Mouse (Mus musculus) heart, embryonic 11.5 days (tissue): Measurements from ENCODE around the gene Crybb1. TPM values are rescaled to one million over a fixed set of nuclear protein-coding genes. Genes with fewer than 3 reads are reported as not detected.

Experiments
- ATAC-seq: fragments of 200-750 bp; cut with Nextera tagmentation; replicated peaks from 2 replicates; pipeline ENCODE4 v1.8.0; 2017; ENCODE audit warnings: moderate library complexity; ENCODE audit not compliant: insufficient number of reproducible peaks, low FRiP score, low TSS enrichment
- H3K27ac ChIP-seq: fragments of 300-500 bp; sonication (generic); 2 replicates; pipeline ENCODE4 v1.5.1; 2014; ENCODE audit warnings: mild to moderate bottlenecking, low read depth, low read length
- H3K27me3 ChIP-seq: fragments of 300-500 bp; sonication (generic); 2 replicates; pipeline ENCODE4 v1.6.1; 2014; ENCODE audit warnings: mild to moderate bottlenecking, low read length, mixed read lengths; ENCODE audit not compliant: control insufficient read depth, insufficient read depth
- H3K36me3 ChIP-seq: fragments of 300-500 bp; sonication (generic); 2 replicates; pipeline ENCODE4 v1.6.1; 2014; ENCODE audit warnings: mild to moderate bottlenecking, low read length, moderate library complexity, mixed read lengths; ENCODE audit not compliant: control insufficient read depth, insufficient read depth
- H3K4me1 ChIP-seq: fragments of 300-500 bp; sonication (generic); 2 replicates; pipeline ENCODE4 v1.6.1; 2014; ENCODE audit warnings: low read length; ENCODE audit not compliant: control insufficient read depth, insufficient read depth
- H3K4me2 ChIP-seq: fragments of 300-500 bp; sonication (generic); 2 replicates; pipeline ENCODE4 v1.6.1; 2014; ENCODE audit warnings: mild to moderate bottlenecking, moderate library complexity
- H3K4me3 ChIP-seq: fragments of 300-500 bp; sonication (generic); 2 replicates; pipeline ENCODE4 v1.5.1; 2014; ENCODE audit warnings: low read depth, low read length
- H3K9ac ChIP-seq: fragments of 300-500 bp; sonication (generic); 2 replicates; pipeline ENCODE4 v1.6.1; 2014; ENCODE audit warnings: mild to moderate bottlenecking, low read depth, low read length, moderate library complexity
- H3K9me3 ChIP-seq: fragments of 300-500 bp; sonication (generic); replicated peaks from 2 replicates; pipeline ENCODE4 v1.6.1; 2016; ENCODE audit warnings: low read length; ENCODE audit not compliant: control insufficient read depth
- WGBS: fragments of 180-500 bp; shearing (Covaris S2); extraction: QIAGEN DNeasy Blood & Tissue Kit; methylation state at CpG from one replicate; pipeline ENCODE4 v1.1.7; 2014; ENCODE audit not compliant: insufficient replicate concordance; 5-methylcytosine and 5-hydroxymethylcytosine counted together
- polyA plus RNA-seq: library from polyadenylated mRNA; unstranded; fragments of >200 nt; fragmentation: Nextera tagmentation; extraction: Ambion mirVana; gene quantifications from 2 replicates; pipeline ENCODE4 v1.2.1, GENCODE M21; 2014

The Crybb1 gene
- polyA plus RNA-seq, 1 experiment from 2014 or later, result not detected

GRCm38 (mm10) chr5:112282123-112282779, 26.6 kb downstream of the Crybb1 start:
- H3K27me3 ChIP-seq, result no peaks in the 10 kb centered on the region
- peaks cover 59% of the 10 kb centered on the region for H3K4me1 ChIP-seq
- WGBS, result 80% methylated on average over 6 of the region's 6 CpGs
- H3K9ac ChIP-seq, result no peak overlapping the region
- H3K9me3 ChIP-seq, result no peaks in the 10 kb centered on the region
- no peak for ATAC-seq
- no peak overlapping the region; the same call in 1 of the 2 replicates for H3K4me2 ChIP-seq
- H3K36me3 ChIP-seq, result no peaks in the 10 kb centered on the region
- 0 out of 2 replicates have a peak overlapping the region, but pooled peaks have one; percentile 50 for H3K27ac ChIP-seq
- H3K4me3 ChIP-seq, result no peak overlapping the region

- Histone ChIP-seq H3K4me1 (peaks cover 57% of the 10 kb centered on the region), H3K4me3 (no peak overlapping the region), H3K9ac (no peak overlapping the region), H3K9me3 (no peaks in the 10 kb centered on the region), H3K27me3 (no peaks in the 10 kb centered on the region), H3K36me3 (no peaks in the 10 kb centered on the region), H3K27ac (peak overlapping the region; percentile 50; the same call in 1 of the 2 replicates), H3K4me2 (no peak overlapping the region; the same call in 1 of the 2 replicates)
- 56% methylated on average over 9 of the region's 9 CpGs for WGBS
- no peak for ATAC-seq
These were observed 27.3 kb downstream of the Crybb1 start for GRCm38 (mm10) chr5:112282780-112283482.

DNA sequence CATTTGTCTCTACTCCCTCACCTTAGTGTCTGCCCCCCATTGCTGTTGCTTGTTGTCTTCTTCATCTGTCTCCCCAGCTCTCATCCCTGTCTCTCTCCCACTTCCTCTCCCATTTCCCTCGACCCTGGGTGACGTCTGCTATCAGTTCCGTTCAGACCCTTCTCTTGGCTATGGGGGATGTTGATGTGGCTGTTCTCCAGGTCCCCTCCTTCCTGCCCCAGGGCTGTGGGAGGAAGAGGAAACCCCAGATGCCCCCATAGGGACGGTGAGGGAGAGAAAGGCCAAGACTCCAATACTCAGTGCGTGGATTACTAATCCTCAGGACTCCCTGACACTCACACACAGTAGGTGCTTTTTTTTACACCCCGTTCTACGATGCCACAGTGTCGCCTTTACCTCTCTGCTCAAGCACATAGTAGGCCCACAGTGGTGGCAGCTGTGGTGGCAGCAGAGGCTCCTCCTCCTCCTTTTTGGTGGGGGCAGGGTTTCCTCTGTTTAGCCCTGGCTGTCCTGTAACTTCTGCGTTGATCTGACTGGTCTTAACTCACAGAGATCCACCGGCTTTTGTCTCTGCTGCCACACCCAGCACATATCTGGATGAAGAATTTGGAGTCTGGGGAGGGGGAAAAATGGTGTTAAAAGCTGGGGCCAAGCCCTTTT, 28.1 kb downstream of the Crybb1 start:
- H3K4me2 ChIP-seq, result 0 out of 2 replicates have a peak overlapping the region, but pooled peaks have one; percentile 2
- 50% methylated on average over 10 of the region's 10 CpGs for WGBS
- no peaks in the 10 kb centered on the region for H3K27me3 ChIP-seq
- no peaks in the 10 kb centered on the region for H3K36me3 ChIP-seq
- no peak overlapping the region for H3K4me3 ChIP-seq
- peak overlapping the region; percentile 50 for H3K27ac ChIP-seq
- H3K9ac ChIP-seq, result no peak overlapping the region
- no peaks in the 10 kb centered on the region for H3K9me3 ChIP-seq
- ATAC-seq, result no peak
- H3K4me1 ChIP-seq, result peaks cover 62% of the 10 kb centered on the region

DNA sequence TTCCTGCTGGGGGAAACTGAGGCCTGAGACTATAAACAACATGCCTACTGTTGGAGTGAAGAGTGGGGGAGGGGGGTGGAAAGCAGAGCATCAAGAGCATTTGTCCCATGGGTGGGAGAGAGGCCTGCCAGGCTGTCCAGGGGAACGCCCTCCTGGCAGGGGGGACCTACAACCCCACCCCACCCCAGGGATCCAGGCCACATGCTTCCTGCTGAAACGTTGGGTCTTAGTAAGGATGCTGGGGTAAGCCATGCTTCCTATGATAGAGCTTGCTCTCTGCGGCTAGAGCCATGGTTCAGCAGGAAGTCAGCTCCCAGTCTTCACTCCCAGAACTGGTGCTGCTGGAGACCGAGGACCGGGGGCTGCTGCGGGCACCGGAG, 28.6 kb downstream of the Crybb1 start:
- 73% methylated on average over 7 of the region's 7 CpGs for WGBS
- H3K36me3 ChIP-seq, result no peaks in the 10 kb centered on the region
- H3K4me1 ChIP-seq, result peaks cover 59% of the 10 kb centered on the region
- peak overlapping the region; percentile 50 for H3K27ac ChIP-seq
- H3K9me3 ChIP-seq, result no peaks in the 10 kb centered on the region
- no peak for ATAC-seq
- H3K4me3 ChIP-seq, result no peak overlapping the region
- H3K27me3 ChIP-seq, result no peaks in the 10 kb centered on the region
- H3K9ac ChIP-seq, result no peak overlapping the region; the same call in 1 of the 2 replicates
- H3K4me2 ChIP-seq, result no peak overlapping the region

DNA sequence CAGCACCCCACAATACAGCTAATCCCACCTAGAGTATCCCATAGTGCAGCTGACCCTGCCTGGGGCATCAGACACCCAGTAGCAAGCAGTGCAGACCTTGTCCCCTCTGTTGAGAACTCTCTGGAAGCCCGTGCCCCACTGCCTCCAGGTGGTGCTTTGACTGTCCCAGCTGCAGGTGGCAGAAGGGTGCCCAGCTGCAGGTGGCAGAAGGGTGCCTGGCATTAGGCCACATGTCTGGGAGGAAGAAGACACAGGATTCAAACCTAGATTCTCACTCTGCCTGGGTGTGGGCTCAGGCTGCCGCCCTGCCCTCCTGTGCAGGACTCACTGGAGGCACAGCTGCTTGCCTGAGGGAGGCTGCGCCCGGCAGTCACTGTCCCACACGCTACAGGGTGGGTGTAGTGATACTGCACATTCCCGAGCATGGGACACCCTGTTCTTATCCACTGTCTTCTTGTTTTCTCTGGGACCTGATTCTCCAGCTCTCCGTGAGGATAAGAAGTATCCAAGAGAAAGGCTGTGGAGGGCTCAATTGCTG, 30.0 kb downstream of the Crybb1 start:
- H3K36me3 ChIP-seq, result no peaks in the 10 kb centered on the region
- H3K27ac ChIP-seq, result no peak overlapping the region
- no peaks in the 10 kb centered on the region for H3K9me3 ChIP-seq
- H3K27me3 ChIP-seq, result no peaks in the 10 kb centered on the region
- H3K4me2 ChIP-seq, result no peak overlapping the region
- 85% methylated on average over 7 of the region's 7 CpGs for WGBS
- H3K4me3 ChIP-seq, result no peak overlapping the region
- H3K4me1 ChIP-seq, result peaks cover 46% of the 10 kb centered on the region
- no peak overlapping the region for H3K9ac ChIP-seq
- ATAC-seq, result no peak

DNA sequence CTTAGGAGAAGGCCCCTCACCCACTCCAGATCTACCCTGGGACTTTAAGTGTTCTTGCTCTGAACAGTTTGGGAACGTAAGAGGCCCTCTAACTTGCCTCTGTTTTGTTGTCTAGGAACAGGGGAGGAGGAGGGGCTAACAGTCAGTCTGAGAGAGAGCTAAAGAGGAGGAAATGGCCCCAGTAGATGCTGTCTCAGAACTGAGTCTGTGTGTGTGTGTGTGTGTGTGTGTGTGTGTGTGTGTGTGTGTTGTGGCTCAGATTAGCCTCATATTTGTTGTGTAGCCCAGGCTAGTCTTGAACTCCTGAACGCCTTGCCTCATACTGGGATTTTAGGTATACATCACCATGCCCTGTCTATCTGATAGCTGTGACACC, 31.0 kb downstream of the Crybb1 start:
- Histone ChIP-seq H3K27me3 (no peaks in the 10 kb centered on the region), H3K4me3 (no peak overlapping the region), H3K4me2 (no peak overlapping the region), H3K9me3 (no peaks in the 10 kb centered on the region), H3K27ac (no peak overlapping the region), H3K9ac (no peak overlapping the region), H3K4me1 (peaks cover 44% of the 10 kb centered on the region), H3K36me3 (no peaks in the 10 kb centered on the region)
- 74% methylated on average over 2 of the region's 2 CpGs for WGBS
- ATAC-seq, result no peak

DNA sequence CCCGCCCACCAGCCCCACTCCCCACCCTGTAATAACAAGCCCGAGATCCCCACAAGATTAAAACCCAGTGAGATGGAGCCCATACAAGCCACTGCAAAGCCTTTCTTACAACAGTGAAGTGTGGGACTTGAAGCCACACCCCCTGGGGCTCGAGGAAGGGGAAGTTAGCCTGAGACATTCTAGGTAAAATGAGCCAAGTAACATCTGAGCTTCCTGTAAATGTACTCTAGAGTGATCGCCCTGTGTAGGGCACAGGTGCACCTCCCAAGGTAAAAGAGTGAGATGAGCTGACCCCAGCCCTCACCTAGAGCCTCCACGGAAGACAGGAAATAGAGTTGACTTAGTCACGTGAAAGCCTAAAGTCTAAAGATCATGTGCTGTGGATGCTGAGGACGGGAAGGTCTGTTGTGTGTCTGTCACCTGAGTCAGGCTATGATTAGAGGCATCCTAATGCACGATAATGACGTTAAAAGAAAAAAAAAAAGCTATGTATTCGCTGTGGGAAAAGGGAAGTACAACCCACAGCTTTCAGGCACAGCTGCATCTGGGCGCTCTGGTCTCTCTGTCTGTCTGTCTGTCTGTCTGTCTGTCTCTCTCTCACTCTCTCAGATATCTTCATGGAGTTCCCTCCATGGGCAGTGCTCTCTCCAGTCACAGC, 31.5 kb downstream of the Crybb1 start:
- H3K27me3 ChIP-seq, result no peaks in the 10 kb centered on the region
- no peak overlapping the region for H3K4me3 ChIP-seq
- no peaks in the 10 kb centered on the region for H3K9me3 ChIP-seq
- no peak for ATAC-seq
- no peak overlapping the region for H3K4me2 ChIP-seq
- H3K36me3 ChIP-seq, result no peaks in the 10 kb centered on the region
- H3K4me1 ChIP-seq, result peaks cover 43% of the 10 kb centered on the region
- no peak overlapping the region for H3K9ac ChIP-seq
- H3K27ac ChIP-seq, result no peak overlapping the region
- WGBS, result 72% methylated on average over 11 of the region's 11 CpGs

DNA sequence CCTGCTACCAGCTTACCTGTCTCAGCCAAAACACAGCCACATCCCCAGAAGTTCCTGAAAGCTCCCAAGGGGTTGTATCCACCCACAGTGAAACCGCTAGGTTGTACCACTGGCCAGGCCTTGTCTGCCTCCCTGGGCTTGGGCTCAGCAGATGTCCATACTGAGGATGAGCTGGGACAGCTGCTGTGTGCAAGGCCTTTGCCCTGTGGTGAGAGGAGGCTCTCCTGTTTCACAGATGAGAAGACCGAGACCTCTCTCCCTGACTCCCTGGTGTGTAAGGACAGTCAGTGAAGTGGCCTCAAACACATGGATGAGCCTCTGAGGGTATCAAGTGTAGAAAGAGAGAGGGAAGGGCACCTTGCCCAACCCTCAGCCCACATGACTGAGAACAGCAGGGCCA, 32.0 kb downstream of the Crybb1 start:
- no peak for ATAC-seq
- no peak overlapping the region for H3K4me2 ChIP-seq
- WGBS, result 86% methylated on average over 2 of the region's 2 CpGs
- peaks cover 37% of the 10 kb centered on the region for H3K4me1 ChIP-seq
- no peak overlapping the region for H3K27ac ChIP-seq
- H3K4me3 ChIP-seq, result no peak overlapping the region
- H3K27me3 ChIP-seq, result no peaks in the 10 kb centered on the region
- no peaks in the 10 kb centered on the region for H3K9me3 ChIP-seq
- 0 out of 2 replicates have a peak overlapping the region, but pooled peaks have one; percentile 10 for H3K9ac ChIP-seq
- no peaks in the 10 kb centered on the region for H3K36me3 ChIP-seq
